Mouse (Mus musculus): ENCODE results near the gene Sdf2.

DNA sequence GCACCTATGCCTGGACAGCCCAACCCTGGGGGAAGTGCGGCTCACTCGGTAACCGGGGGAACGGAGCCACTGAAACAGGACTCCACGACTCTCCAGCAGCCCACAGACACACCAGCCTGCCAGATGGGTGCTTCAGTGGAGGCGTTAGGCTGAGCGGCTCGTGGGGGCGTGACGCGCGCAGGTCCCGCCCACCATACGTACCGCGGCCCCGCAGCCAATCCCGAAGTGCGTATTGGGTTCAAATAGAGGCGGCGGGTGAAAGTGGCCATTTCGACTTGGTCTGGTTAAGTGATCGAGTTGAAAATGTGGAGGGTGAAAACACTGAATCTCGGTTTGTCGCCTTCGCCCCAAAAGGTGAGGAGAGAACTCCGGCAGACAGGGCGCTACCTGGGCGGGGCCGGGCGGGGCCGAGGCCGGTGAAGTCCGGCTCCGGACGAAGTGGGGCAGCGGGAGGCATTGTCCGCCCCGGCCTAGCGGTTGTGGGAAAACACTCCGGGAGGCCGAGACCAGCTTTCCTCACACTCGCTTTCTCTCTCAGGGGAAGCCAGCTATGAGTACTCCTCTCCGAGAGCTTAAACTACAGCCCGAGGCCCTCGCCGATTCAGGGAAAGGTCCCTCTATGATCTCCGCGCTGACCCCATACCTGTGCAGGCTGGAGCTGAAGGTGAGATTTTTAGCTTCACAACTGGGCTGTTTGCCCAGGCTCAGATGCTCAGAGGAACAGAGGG lies 56.0 kb downstream of the Sdf2 start, which contains the start of gene Spag5:
- no peak for TF ChIP-seq CTCF (conservative IDR thresholded peaks at IDR 0.05; ENCODE audit: low read length)
- no peak for TF ChIP-seq POU5F1 (IDR thresholded peaks at IDR 0.05; ENCODE audit: borderline replicate concordance, low read length)
- no peak for TF ChIP-seq NANOG (IDR thresholded peaks at IDR 0.05; ENCODE audit: borderline replicate concordance, low read length)
